Mouse (Mus musculus) left cerebral cortex, adult 8-10 months (tissue): Measurements from ENCODE around the gene Jtb. TPM values are rescaled to one million over a fixed set of nuclear protein-coding genes. Genes with fewer than 3 reads are reported as not detected.
"Not testable (repeated sequence)": the region's sequence is repeated elsewhere in the genome, so short reads cannot be mapped to it uniquely, and the experiment has no call there.

Source experiments
- DNase-seq, 2 experiments: peaks; one replicate each; pipeline ENCODE4 v3.0.0; 2022; ENCODE audit warnings: low spot score in 2 of 2
- total RNA-seq, 4 experiments: library from RNA; stranded (reverse); gene quantifications; 2 replicates each; pipeline ENCODE4 v1.2.4; 2022

Gene Jtb
- total RNA-seq, 4 experiments from 2014 or later, result 29.4 to 40.3 (median 33.6) TPM

- no peak for DNase-seq
Measured at GRCm38 (mm10) chr3:90222941-90223340, 8.5 kb upstream of the Jtb start.

- DNase-seq, result no peak
Measured at GRCm38 (mm10) chr3:90224331-90224730, 7.1 kb upstream of the Jtb start.

- no peak for DNase-seq
Measured at GRCm38 (mm10) chr3:90231075-90231474, 322 bp upstream of the Jtb start.

- no peak for DNase-seq
Measured at GRCm38 (mm10) chr3:90241251-90241650, 9.9 kb downstream of the Jtb start.

- DNase-seq, result no peak
Measured at GRCm38 (mm10) chr3:90241669-90242358, 10.4 kb downstream of the Jtb start.

GRCm38 (mm10) chr3:90242984-90243775 is 11.8 kb downstream of the Jtb start, which contains the start of gene Creb3l4:
Gene Creb3l4 (minus strand): TSS chr3:90243512.
- DNase-seq, result no peak

- DNase-seq, result no peak
Measured at GRCm38 (mm10) chr3:90245406-90245805, 14.0 kb downstream of the Jtb start.

- DNase-seq, result no peak
Measured at GRCm38 (mm10) chr3:90247630-90247959, 16.2 kb downstream of the Jtb start.

- DNase-seq, result peak; percentile 81 to 92
Measured at GRCm38 (mm10) chr3:90247960-90248745, 16.8 kb downstream of the Jtb start, which contains the start of gene Slc39a1. Gene Slc39a1 (plus strand): TSS chr3:90248172.

- no peak for DNase-seq
Measured at GRCm38 (mm10) chr3:90248746-90249100, 17.3 kb downstream of the Jtb start.

GRCm38 (mm10) chr3:90250791-90251190 is 19.4 kb downstream of the Jtb start:
- no peak for DNase-seq

GRCm38 (mm10) chr3:90251731-90252226 is 20.4 kb downstream of the Jtb start:
- DNase-seq, result peak in 1 of 2 experiments; percentile 65

- DNase-seq, result not testable (repeated sequence)
Measured at GRCm38 (mm10) chr3:90252659-90253058, 21.3 kb downstream of the Jtb start.

- not testable (repeated sequence) for DNase-seq
Measured at GRCm38 (mm10) chr3:90253174-90253573, 21.8 kb downstream of the Jtb start.

GRCm38 (mm10) chr3:90253653-90254418 is 22.4 kb downstream of the Jtb start, which contains the start of gene Crtc2:
Gene Crtc2 (plus strand): TSS chr3:90254163.
- peak; percentile 87 to 99 for DNase-seq

GRCm38 (mm10) chr3:90254419-90255193 is 23.2 kb downstream of the Jtb start:
- DNase-seq, result no peak

GRCm38 (mm10) chr3:90255194-90255565 is 23.8 kb downstream of the Jtb start:
- no peak for DNase-seq

GRCm38 (mm10) chr3:90255784-90256353 is 24.5 kb downstream of the Jtb start:
- no peak for DNase-seq

GRCm38 (mm10) chr3:90256731-90257530 is 25.5 kb downstream of the Jtb start:
- no peak for DNase-seq
